Mouse (Mus musculus): ENCODE results near the gene Zfp853. TPM values are rescaled to one million over a fixed set of nuclear protein-coding genes. Genes with fewer than 3 reads are reported as not detected.

Gene Zfp853
- total RNA-seq, 4 experiments from 2014 or later: not detected

- no peak for DNase-seq (ENCODE audit: low spot score in 2 of 2)
Measured at GRCm38 (mm10) chr5:143253186-143253880, 40.1 kb downstream of the Zfp853 start.

GRCm38 (mm10) chr5:143252791-143253185 is 40.6 kb downstream of the Zfp853 start:
- no peak for DNase-seq (ENCODE audit: low spot score in 2 of 2)

- DNase-seq (ENCODE audit: low spot score in 2 of 2): no peak
Measured at GRCm38 (mm10) chr5:143252039-143252438, 41.4 kb downstream of the Zfp853 start.

GRCm38 (mm10) chr5:143244926-143245325 is 48.5 kb downstream of the Zfp853 start:
- DNase-seq (ENCODE audit: low spot score in 2 of 2): no peak

Other genes starting within 250 kb of the Zfp853 start
- 10 to 100 TPM; 16.3 to 18.1 (median 17.9) TPM for gene Rnf216, start 180.6 kb downstream of the Zfp853 start, total RNA-seq (2022)
- under 1 TPM in 1 of 4 experiments, not detected in 3; 0.07 TPM for gene Olfr718-ps1, start 146.0 kb downstream of the Zfp853 start, total RNA-seq (2022)
- gene Rbak, start 112.8 kb downstream of the Zfp853 start, total RNA-seq (2022): 1 to 10 TPM; 2.9 to 3.7 (median 3.4) TPM
- gene Spdye4b, start 112.6 kb downstream of the Zfp853 start, total RNA-seq (2022): not detected
- gene Spdye4a, start 66.7 kb downstream of the Zfp853 start, total RNA-seq (2022): not detected
- gene Zfp12, start 58.5 kb downstream of the Zfp853 start, total RNA-seq (2022): 1 to 10 TPM; 5.9 to 7.8 (median 7.2) TPM
- gene Zfp316, start 23.6 kb downstream of the Zfp853 start, total RNA-seq (2022): 1 to 10 TPM; 3.5 to 4.8 (median 4.4) TPM
- gene E130309D02Rik, start 21.7 kb upstream of the Zfp853 start, total RNA-seq (2022): 10 to 100 TPM; 10.2 to 12.2 (median 11.2) TPM
- 10 to 100 TPM; 33.7 to 45.5 (median 37.9) TPM for gene Zdhhc4, start 35.6 kb upstream of the Zfp853 start, total RNA-seq (2022)
- not detected for gene Grid2ip, start 63.7 kb upstream of the Zfp853 start, total RNA-seq (2022)
- gene Kdelr2, start 110.2 kb upstream of the Zfp853 start, total RNA-seq (2022): 10 to 100 TPM; 31.4 to 36.1 (median 32.8) TPM
- gene Daglb, start 171.0 kb upstream of the Zfp853 start, total RNA-seq (2022): 10 to 100 TPM in 1 of 4 experiments, 1 to 10 TPM in 3; 9.5 to 11.2 (median 9.8) TPM
- gene Rac1, start 234.4 kb upstream of the Zfp853 start, total RNA-seq (2022): 100 to 1,000 TPM; 211 to 247 (median 228) TPM